Comparison of ENCODE assay signal across 8 mouse cellular contexts in the genomic region with DNA sequence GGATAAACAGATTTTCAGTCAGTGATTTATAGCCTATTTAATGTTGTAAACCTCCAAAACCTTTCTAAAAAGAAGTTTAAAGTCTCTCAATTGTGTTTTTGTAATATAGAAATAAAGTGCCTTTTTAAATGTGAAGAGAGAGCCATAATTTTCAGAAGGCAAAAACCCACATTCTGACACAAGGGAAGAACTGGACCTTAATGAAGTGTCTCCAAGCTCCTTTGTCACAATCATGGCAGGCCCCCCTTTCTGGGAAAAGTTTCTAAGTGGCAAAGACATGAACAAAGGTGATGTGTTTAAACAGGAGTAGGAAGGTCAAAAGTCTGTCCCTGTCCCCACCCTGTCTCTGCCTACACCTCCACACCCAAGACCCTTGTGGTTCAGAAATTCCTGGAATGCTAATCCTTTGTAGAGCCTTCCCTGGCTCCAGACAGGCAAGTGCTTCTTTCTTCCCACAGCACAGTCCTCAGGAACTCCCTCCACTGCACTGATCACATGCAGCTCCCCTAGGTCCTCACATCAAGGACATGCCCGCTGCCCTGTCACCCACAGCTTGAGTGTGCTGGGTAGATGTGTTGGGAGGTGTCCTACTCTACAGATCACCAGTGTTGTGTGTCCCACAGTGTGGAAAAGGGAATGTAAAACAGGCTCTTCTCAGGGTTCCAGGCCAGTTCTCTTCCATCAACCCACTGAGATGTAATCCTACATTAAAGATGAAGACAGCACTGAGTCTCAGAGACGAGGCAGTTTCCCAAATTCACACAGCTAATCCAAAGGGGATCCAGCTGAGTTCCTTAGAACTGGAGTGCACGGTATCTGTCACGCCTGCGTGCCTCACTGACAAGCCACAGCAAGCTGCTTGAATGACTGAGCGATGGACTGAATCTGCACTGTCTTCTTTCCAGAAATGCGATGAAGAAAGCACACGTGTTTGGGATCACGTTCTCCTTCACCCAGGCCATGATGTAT. TPM values are rescaled to one million over a fixed set of nuclear protein-coding genes. Genes with fewer than 3 reads are reported as not detected.
DNase-seq lines count a peak whose midpoint lies in the region; ATAC-seq and TF ChIP-seq lines count a peak whose summit lies in the region.
"Not testable (repeated sequence)": the region's sequence is repeated elsewhere in the genome, so short reads cannot be mapped to it uniquely, and the experiment has no call there.
"Had no signal": no experiment of that assay in that cellular context is flagged by ENCODE, and none has a peak within 500 bp of the region (broad histone marks: within the 10 kb centered on the region; RNA-seq: fewer than 3 reads in every experiment).

No protein-coding gene starts in this region.

- not testable (repeated sequence) for H3K4me2 ChIP-seq in hindbrain, postnatal 0 days (ENCODE audit: low read depth, low read length); kidney, embryonic 16.5 days (replicated peaks; ENCODE audit: low read depth, low read length); lung, embryonic 16.5 days (ENCODE audit: low read depth, low read length); neural tube, embryonic 12.5 days (replicated peaks)

- H3K27ac ChIP-seq in hindbrain, postnatal 0 days; kidney, embryonic 16.5 days (ENCODE audit: low read length); lung, embryonic 16.5 days (ENCODE audit: low read length); neural tube, embryonic 12.5 days: not testable (repeated sequence)

- not testable (repeated sequence) for H3K9me3 ChIP-seq in hindbrain, postnatal 0 days (ENCODE audit: low read length); kidney, embryonic 16.5 days (ENCODE audit: low read length); lung, embryonic 16.5 days (ENCODE audit: control insufficient read depth, low read length); neural tube, embryonic 12.5 days

- not testable (repeated sequence) for H3K9ac ChIP-seq in hindbrain, postnatal 0 days (replicated peaks; ENCODE audit: low read length); kidney, embryonic 16.5 days (replicated peaks; ENCODE audit: low read length); lung, embryonic 16.5 days (ENCODE audit: low read length); neural tube, embryonic 12.5 days

- 0 out of 2 replicates have a peak, but pooled peaks have one; percentile 12 for ATAC-seq in hindbrain, postnatal 0 days
- ATAC-seq in kidney, embryonic 16.5 days (ENCODE audit: low FRiP score, low TSS enrichment), result peak; percentile 19; the same call in 1 of the 2 replicates
- ATAC-seq in lung, embryonic 16.5 days (ENCODE audit: low read depth), result peak; percentile 51; the same call in 1 of the 2 replicates
- ATAC-seq in neural tube, embryonic 12.5 days (ENCODE audit: low FRiP score, low read depth), result 0 out of 2 replicates have a peak, but pooled peaks have one; percentile 41

- DNase-seq in ES-CJ7 (ENCODE audit: low read depth, low spot score) (peak; percentile 56), ZHBTc4 (ENCODE audit: low read depth, low spot score) (peak; percentile 67)
- not testable (repeated sequence) for DNase-seq in hindbrain, postnatal 0 days (ENCODE audit: low spot score)

- 41% methylated on average over 6 of the region's 9 CpGs for WGBS in hindbrain, postnatal 0 days
- WGBS in kidney, embryonic 16.5 days, result 53% methylated on average over 5 of the region's 9 CpGs
- 66% methylated on average over 5 of the region's 9 CpGs for WGBS in lung, embryonic 16.5 days
- 63% methylated on average over 7 of the region's 9 CpGs for WGBS in neural tube, embryonic 12.5 days

- H3K4me1 ChIP-seq in hindbrain, postnatal 0 days (ENCODE audit: insufficient read depth, low read length); kidney, embryonic 16.5 days (ENCODE audit: insufficient read depth, low read length); lung, embryonic 16.5 days (replicated peaks; ENCODE audit: control insufficient read depth, insufficient read depth, low read length); neural tube, embryonic 12.5 days: not testable (repeated sequence)

- TF ChIP-seq CTCF in hindbrain, postnatal 0 days (IDR thresholded peaks at IDR 0.05; ENCODE audit: low read depth), result not testable (repeated sequence)

- H3K27me3 ChIP-seq in hindbrain, postnatal 0 days (ENCODE audit: insufficient read depth, low read length); kidney, embryonic 16.5 days (ENCODE audit: insufficient read depth, low read length); lung, embryonic 16.5 days (ENCODE audit: control insufficient read depth, insufficient read depth, low read depth, low read length); neural tube, embryonic 12.5 days (replicated peaks): not testable (repeated sequence)

- H3K36me3 ChIP-seq in hindbrain, postnatal 0 days (ENCODE audit: insufficient read depth, low read length); kidney, embryonic 16.5 days (ENCODE audit: insufficient read depth, low read length); lung, embryonic 16.5 days (ENCODE audit: control insufficient read depth, insufficient read depth, low read length); neural tube, embryonic 12.5 days: not testable (repeated sequence)

- H3K4me3 ChIP-seq in hindbrain, postnatal 0 days (ENCODE audit: low read length); kidney, embryonic 16.5 days (ENCODE audit: low read length); lung, embryonic 16.5 days (ENCODE audit: low read length); neural tube, embryonic 12.5 days: not testable (repeated sequence)

RNA-seq across cellular contexts. Expression of a gene that starts 44.6 kb away (rescaled TPM):
- 0.72 and 1.4 TPM in 2 replicates for total RNA-seq in hindbrain, postnatal 0 days (2014; rRNA removed)
- 1.2 and 1.4 TPM in 2 replicates for polyA plus RNA-seq in hindbrain, postnatal 0 days (2015; fragmentation: Nextera tagmentation; extraction: Ambion mirVana)
- 0.09 and 0.12 TPM in 2 replicates for polyA plus RNA-seq in kidney, embryonic 16.5 days (2015; fragmentation: Nextera tagmentation; extraction: Ambion mirVana)
- 0.13 and 0.35 TPM in 2 replicates for polyA plus RNA-seq in lung, embryonic 16.5 days (2015; fragmentation: Nextera tagmentation; extraction: Ambion mirVana)
- 0.98 and 1.0 TPM in 2 replicates for polyA plus RNA-seq in neural tube, embryonic 12.5 days (2016; fragmentation: Nextera tagmentation; extraction: Ambion mirVana)
- polyA plus RNA-seq: G1E had no signal

RNA-seq across cellular contexts. Expression of a gene that starts 50.9 kb away (rescaled TPM):
- total RNA-seq in hindbrain, postnatal 0 days (2014; rRNA removed), result 0.99 and 1.2 TPM in 2 replicates
- 1.4 and 1.8 TPM in 2 replicates for polyA plus RNA-seq in hindbrain, postnatal 0 days (2015; fragmentation: Nextera tagmentation; extraction: Ambion mirVana)
- 1.7 and 2.0 TPM in 2 replicates for polyA plus RNA-seq in kidney, embryonic 16.5 days (2015; fragmentation: Nextera tagmentation; extraction: Ambion mirVana)
- 1.5 and 1.8 TPM in 2 replicates for polyA plus RNA-seq in lung, embryonic 16.5 days (2015; fragmentation: Nextera tagmentation; extraction: Ambion mirVana)
- polyA plus RNA-seq in neural tube, embryonic 12.5 days (2016; fragmentation: Nextera tagmentation; extraction: Ambion mirVana), result 0.74 and 0.89 TPM in 2 replicates
- polyA plus RNA-seq: erythroblast, embryonic 14.5 days; G1E had no signal
